Mouse (Mus musculus): ENCODE measurements around the gene Entpd3. TPM values are rescaled to one million over a fixed set of nuclear protein-coding genes. Genes with fewer than 3 reads are reported as not detected.

Gene Entpd3
- 1 to 10 TPM; 5.4 to 5.6 TPM for total RNA-seq (2021)

- intact Hi-C loops (cut with DNase I): no loop called here
- no peak for DNase-seq
These were observed at the start of gene Entpd3 for GRCm38 (mm10) chr9:120539662-120540251. Gene Entpd3 (plus strand): TSS chr9:120539818.

DNA sequence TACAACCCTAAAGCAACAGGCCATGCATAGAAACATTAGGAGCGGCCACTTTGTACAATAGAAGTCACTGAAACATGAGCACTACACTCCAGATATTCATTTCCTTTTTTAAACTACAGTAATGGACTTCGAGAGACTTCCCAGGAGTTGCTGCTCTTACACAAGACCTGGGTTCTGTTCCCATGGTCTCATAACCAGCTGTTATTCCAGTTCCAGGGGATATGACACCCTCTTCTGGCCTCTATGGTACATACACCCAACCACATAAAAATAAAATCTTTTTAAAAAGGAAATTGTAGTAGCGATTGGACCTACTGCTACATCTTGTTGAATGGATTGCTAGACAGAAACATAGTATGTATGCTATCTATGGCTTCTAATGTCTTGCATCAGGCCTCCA is 48.1 kb upstream of the Entpd3 start:
- DNase-seq: no peak
- intact Hi-C loops (cut with DNase I): no loop called here

DNA sequence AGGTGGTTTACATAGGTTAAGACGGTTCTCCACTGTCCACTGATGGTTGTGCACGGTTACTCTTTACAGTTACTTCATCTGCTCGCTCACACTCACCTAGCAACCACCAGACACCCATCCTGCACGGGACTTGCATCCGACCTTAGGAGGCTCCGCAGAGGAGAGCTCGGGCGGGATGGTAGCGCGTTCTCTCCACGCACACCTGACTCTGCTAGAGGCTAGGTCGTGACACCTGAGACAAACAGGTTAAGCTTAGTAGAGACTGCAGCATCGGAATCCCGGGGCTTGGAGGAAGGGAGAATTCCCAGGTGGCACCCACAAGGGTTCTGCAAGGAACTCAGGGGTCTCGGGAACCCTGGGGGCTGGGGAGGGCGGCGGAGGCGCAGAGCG is 47.6 kb upstream of the Entpd3 start, which contains the start of gene Eif1b:
Eif1b (plus strand) TSS at position 223 of the 390 bp plus-strand sequence.
- intact Hi-C loops (cut with DNase I): no loop called here
- DNase-seq: no peak

- DNase-seq: peak; percentile 77
- intact Hi-C loops (cut with DNase I): no loop called here
These were observed 46.9 kb upstream of the Entpd3 start for GRCm38 (mm10) chr9:120492400-120493351.

GRCm38 (mm10) chr9:120493781-120494180 is 45.8 kb upstream of the Entpd3 start:
- DNase-seq: no peak
- intact Hi-C loops (cut with DNase I): no loop called here

GRCm38 (mm10) chr9:120496691-120497090 is 42.9 kb upstream of the Entpd3 start:
- intact Hi-C loops (cut with DNase I): loop anchor here (2.0 to 5.0 kb wide), 2 partner anchors 62 to 354 kb away; no protein-coding TSS in a partner anchor
- peak; percentile 64 for DNase-seq

DNA sequence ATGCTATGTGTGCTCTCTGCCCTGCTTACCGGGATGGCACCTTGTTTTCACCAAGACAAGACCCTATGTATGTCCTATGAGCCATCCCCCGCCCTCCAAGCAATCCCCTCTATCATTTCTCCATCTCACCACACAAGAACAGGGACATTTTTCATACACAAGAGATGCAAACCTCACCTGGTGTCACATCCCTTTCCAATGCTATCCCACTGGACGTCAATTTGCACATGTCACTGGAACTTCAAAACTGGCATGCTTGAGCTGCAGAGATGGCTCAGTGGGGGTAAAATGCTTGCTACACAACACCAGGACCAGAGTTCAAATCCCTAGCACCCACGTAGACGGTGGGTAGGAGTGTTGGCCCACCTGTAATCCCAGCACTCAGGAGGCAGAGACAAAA is 41.6 kb upstream of the Entpd3 start:
- no peak for DNase-seq
- intact Hi-C loops (cut with DNase I): loop anchor here (2.0 to 5.0 kb wide), 2 partner anchors 63 to 356 kb away; no protein-coding TSS in a partner anchor

- DNase-seq: no peak
- intact Hi-C loops (cut with DNase I): loop anchor here (5.0 kb wide), 1 partner anchor 66 kb away; no protein-coding TSS in a partner anchor
These were observed 38.3 kb upstream of the Entpd3 start for GRCm38 (mm10) chr9:120501191-120501902.

- intact Hi-C loops (cut with DNase I): loop anchor here (5.0 kb wide), 1 partner anchor 65 kb away; no protein-coding TSS in a partner anchor
- peak; percentile 79 for DNase-seq
These were observed 37.6 kb upstream of the Entpd3 start for GRCm38 (mm10) chr9:120502013-120502412.

DNA sequence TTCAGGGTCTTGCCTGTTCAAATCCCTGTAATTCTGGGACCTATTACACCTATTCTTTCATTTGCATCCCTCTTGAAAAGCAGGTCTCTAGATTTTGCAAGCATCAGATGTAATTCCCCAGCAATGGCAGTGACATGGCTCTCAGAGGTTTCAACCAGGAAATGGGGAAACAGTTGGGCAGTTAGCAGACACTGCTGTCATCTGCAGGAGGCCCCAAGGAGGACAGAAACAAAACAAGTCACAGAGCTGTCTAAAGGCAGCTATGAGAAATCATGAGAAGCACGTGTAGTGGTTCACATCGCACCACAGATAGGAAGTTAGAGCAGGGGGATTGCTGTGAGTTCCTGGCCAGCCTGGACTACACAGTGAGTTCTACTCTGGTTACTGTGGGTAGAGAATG is 35.2 kb upstream of the Entpd3 start:
- intact Hi-C loops (cut with DNase I): loop anchor here (5.0 kb wide), 1 partner anchor 63 kb away; no protein-coding TSS in a partner anchor
- DNase-seq: no peak

GRCm38 (mm10) chr9:120511781-120512180 is 27.8 kb upstream of the Entpd3 start:
- intact Hi-C loops (cut with DNase I): no loop called here
- no peak for DNase-seq

- DNase-seq: no peak
- intact Hi-C loops (cut with DNase I): no loop called here
These were observed 22.9 kb upstream of the Entpd3 start for GRCm38 (mm10) chr9:120516720-120517119.

- intact Hi-C loops (cut with DNase I): no loop called here
- no peak for DNase-seq
These were observed 20.7 kb upstream of the Entpd3 start for GRCm38 (mm10) chr9:120518946-120519345.

DNA sequence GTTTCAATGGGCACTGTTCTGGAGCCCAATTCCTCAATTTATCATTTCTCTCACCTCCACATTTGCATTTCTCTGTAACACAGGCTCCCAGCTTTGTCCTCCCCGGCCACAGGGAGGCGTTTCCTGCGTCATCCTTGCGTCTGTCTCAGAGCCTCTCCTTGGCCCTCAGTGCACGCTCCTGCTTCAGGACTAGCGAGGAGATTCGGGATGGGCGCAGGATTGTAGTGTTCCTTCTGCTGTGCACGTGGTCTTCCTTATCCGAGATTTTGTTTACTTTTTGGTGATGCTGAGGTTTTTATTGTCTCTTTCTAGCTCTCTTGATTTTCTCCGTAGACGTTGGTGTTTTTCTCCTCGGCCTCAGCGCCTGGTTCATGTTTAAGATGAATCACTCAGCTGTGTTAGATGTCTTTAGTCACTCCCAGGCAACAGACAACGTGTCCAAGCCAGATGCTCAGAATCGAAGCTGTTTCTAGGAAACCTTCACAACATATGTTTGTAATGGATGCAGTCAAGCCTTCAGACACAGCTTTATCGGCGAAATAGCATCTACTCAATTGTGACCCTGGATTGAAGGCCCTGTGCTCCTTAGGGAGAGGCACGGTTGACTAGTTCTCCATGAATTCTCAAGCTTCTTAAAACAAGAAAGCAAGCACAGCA is 20.0 kb upstream of the Entpd3 start:
- intact Hi-C loops (cut with DNase I): no loop called here
- peak; percentile 29 for DNase-seq

GRCm38 (mm10) chr9:120521161-120521560 is 18.5 kb upstream of the Entpd3 start:
- DNase-seq: no peak
- intact Hi-C loops (cut with DNase I): no loop called here

- DNase-seq: no peak
- intact Hi-C loops (cut with DNase I): no loop called here
These were observed 12.3 kb upstream of the Entpd3 start for GRCm38 (mm10) chr9:120527270-120527669.

GRCm38 (mm10) chr9:120527919-120528318 is 11.7 kb upstream of the Entpd3 start:
- intact Hi-C loops (cut with DNase I): no loop called here
- DNase-seq: no peak

DNA sequence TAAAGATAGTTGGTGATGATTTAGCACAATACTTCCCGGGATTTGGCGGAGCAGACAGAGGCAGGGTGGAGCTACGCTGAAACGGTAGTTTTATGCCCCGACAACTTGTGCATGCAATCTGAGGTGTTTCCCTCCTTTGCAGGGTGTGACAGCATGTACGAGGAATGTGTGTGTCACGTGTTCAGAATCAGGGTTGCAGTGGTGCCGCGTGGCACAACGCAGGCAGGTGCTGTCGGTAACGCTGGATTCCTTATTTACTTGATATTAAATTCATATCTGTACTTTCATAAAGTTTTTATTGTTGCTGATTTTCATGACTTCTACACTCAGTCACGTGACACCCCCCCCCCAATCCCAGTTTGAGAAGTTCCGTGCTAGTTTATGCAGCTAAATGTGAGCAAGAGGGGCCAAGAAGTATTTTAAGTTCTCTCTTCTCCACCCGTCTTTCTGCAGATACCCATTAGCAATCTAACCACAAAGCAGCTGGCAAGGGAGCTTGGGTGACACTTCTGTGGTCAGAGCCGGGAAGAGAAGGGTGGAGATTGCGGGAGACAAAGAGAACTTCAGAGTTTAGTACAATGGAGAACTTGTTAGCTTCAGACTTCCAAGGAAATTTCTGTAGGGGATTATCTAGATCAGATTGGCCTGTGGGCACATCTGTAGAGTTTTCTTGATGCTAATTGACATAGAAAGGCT is 10.7 kb upstream of the Entpd3 start:
- no peak for DNase-seq

DNA sequence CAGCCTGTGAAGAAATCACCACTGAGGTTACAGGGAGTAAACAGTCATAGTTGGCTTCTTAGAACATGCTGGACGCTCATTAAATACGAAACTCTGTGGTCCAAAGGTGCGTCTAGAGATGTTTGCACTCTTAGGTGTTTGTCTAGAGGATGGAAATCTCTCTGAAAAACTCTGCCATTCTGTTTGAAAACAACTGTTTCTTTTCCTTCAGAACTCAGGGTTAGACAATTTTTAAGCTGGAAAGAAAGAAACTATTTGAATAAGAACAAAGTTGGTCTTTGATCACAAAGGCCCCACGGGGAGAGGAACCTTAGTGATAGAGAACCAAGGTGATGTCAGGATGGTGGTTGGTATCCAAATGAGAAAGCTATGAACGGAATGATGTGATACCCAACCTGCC is 9.1 kb upstream of the Entpd3 start:
- intact Hi-C loops (cut with DNase I): no loop called here
- DNase-seq: no peak

More for the DNA sequence above, 10.7 kb upstream of the Entpd3 start:
- intact Hi-C loops (cut with DNase I): no loop called here

GRCm38 (mm10) chr9:120532062-120532461 is 7.6 kb upstream of the Entpd3 start:
- intact Hi-C loops (cut with DNase I): no loop called here
- DNase-seq: no peak

Measured in left cerebral cortex, postnatal 4 days (tissue).